Comparison of ENCODE assay signal across 9 mouse cellular contexts in the genomic region with DNA sequence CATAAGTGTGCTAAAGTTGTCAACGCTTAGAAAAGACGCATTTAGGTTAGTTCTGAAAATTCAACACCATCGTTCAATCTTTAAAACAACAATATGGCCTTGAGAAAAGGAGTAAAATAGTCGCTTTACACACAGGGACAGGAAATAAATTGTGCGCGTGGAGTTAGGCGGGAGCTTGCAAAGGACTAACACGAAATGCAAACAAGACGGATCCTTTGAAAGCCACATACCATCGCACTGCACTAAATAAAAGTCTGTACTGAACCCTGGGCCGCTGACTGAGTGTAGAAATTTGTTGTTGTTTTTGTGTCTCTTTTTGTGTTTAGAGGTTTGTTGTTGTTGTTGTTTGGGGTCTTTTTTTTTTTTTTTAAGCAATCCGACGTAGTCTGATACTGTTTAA.
A peak's percentile ranks its signal among the peaks of the same experiment; 100 is the strongest.
DNase-seq lines count a peak whose midpoint lies in the region; ATAC-seq and TF ChIP-seq lines count a peak whose summit lies in the region.
"Had no signal": no experiment of that assay in that cellular context is flagged by ENCODE, and none has a peak within 500 bp of the region (broad histone marks: within the 10 kb centered on the region; RNA-seq: fewer than 3 reads in every experiment).

No protein-coding gene starts in this region.

- H3K36me3 ChIP-seq in embryonic facial prominence, embryonic 10.5 days (replicated peaks), result no peaks in the 10 kb centered on the region
- H3K36me3 ChIP-seq in hindbrain, postnatal 0 days (ENCODE audit: insufficient read depth, low read length), result no peaks in the 10 kb centered on the region
- H3K36me3 ChIP-seq in midbrain, embryonic 13.5 days, result no peaks in the 10 kb centered on the region

- no peaks in the 10 kb centered on the region for H3K9me3 ChIP-seq in embryonic facial prominence, embryonic 10.5 days
- H3K9me3 ChIP-seq in hindbrain, postnatal 0 days (ENCODE audit: low read length), result no peaks in the 10 kb centered on the region
- no peaks in the 10 kb centered on the region for H3K9me3 ChIP-seq in midbrain, embryonic 13.5 days

- ATAC-seq in hindbrain, postnatal 0 days, result no peak
- ATAC-seq in midbrain, embryonic 13.5 days, result no peak
- no peak for ATAC-seq in monocyte, adult 5-6 weeks (replicated peaks; ENCODE audit: insufficient number of reproducible peaks, low FRiP score, low TSS enrichment, poor library complexity, severe bottlenecking)

- peak; percentile 85 for DNase-seq in heart, adult 11 months
- no peak for DNase-seq in heart, postnatal 14 days
- DNase-seq in embryonic facial prominence, embryonic 10.5 days (ENCODE audit: low spot score), result no peak
- DNase-seq in hindbrain, postnatal 0 days (ENCODE audit: low spot score), result no peak
- DNase-seq in layer of hippocampus, adult 9-11 months, result no peak
- DNase-seq in spleen, adult 12 weeks (ENCODE audit: low spot score), result no peak

- H3K27me3 ChIP-seq in embryonic facial prominence, embryonic 10.5 days (replicated peaks; ENCODE audit: low read depth, poor library complexity, severe bottlenecking), result 0 out of 2 replicates have a peak, but pooled peaks cover 6% of the 10 kb centered on the region
- H3K27me3 ChIP-seq in hindbrain, postnatal 0 days (ENCODE audit: insufficient read depth, low read length), result no peaks in the 10 kb centered on the region
- H3K27me3 ChIP-seq in midbrain, embryonic 13.5 days, result peaks cover 6% of the 10 kb centered on the region; the same call in 1 of the 2 replicates
- H3K27me3 ChIP-seq: CH12.LX had no signal

- peaks cover 62% of the 10 kb centered on the region for H3K4me1 ChIP-seq in embryonic facial prominence, embryonic 10.5 days
- H3K4me1 ChIP-seq in hindbrain, postnatal 0 days (ENCODE audit: insufficient read depth, low read length), result peaks cover 4% of the 10 kb centered on the region; the same call in 1 of the 2 replicates
- H3K4me1 ChIP-seq in midbrain, embryonic 13.5 days (replicated peaks), result peaks cover 44% of the 10 kb centered on the region

- peak overlapping the region; percentile 74 for H3K4me2 ChIP-seq in hindbrain, postnatal 0 days (ENCODE audit: low read depth, low read length)
- peak overlapping the region; percentile 96 for H3K4me2 ChIP-seq in midbrain, embryonic 13.5 days (replicated peaks)

- intact Hi-C loops in heart, postnatal 14 days (cut with DNase I), result loop anchor here (1.0 kb wide), 1 partner anchor 26 kb away; no protein-coding TSS in a partner anchor

- peak overlapping the region; percentile 93 for H3K27ac ChIP-seq in embryonic facial prominence, embryonic 10.5 days (replicated peaks)
- H3K27ac ChIP-seq in hindbrain, postnatal 0 days, result peak overlapping the region; percentile 89
- peak overlapping the region; percentile 87 for H3K27ac ChIP-seq in midbrain, embryonic 13.5 days

- peak overlapping the region; percentile 63 for H3K4me3 ChIP-seq in embryonic facial prominence, embryonic 10.5 days
- peak overlapping the region; percentile 81 for H3K4me3 ChIP-seq in hindbrain, postnatal 0 days (ENCODE audit: low read length)
- peak overlapping the region; percentile 51 for H3K4me3 ChIP-seq in midbrain, embryonic 13.5 days (replicated peaks)

- TF ChIP-seq CTCF in hindbrain, postnatal 0 days (IDR thresholded peaks at IDR 0.05; ENCODE audit: low read depth), result no peak

- 1% methylated on average over 13 of the region's 13 CpGs for WGBS in embryonic facial prominence, embryonic 10.5 days
- WGBS in hindbrain, postnatal 0 days, result 2% methylated on average over 13 of the region's 13 CpGs
- under 1% methylated on average over 13 of the region's 13 CpGs for WGBS in midbrain, embryonic 13.5 days

- H3K9ac ChIP-seq in hindbrain, postnatal 0 days (replicated peaks; ENCODE audit: low read length), result peak overlapping the region; percentile 45
- peak overlapping the region; percentile 64 for H3K9ac ChIP-seq in midbrain, embryonic 13.5 days (replicated peaks)
